Mouse (Mus musculus) thymus, adult 2 months (tissue): ENCODE measurements around the gene Dgka.
"Not testable (repeated sequence)": the region's sequence is repeated elsewhere in the genome, so short reads cannot be mapped to it uniquely, and the experiment has no call there.

ENCODE experiments used
- CTCF ChIP-seq: fragments of 200-500 bp; IDR thresholded peaks from 2 replicates; pipeline ENCODE4 v1.5.1; 2012; ENCODE audit warnings: mild to moderate bottlenecking, control low read depth, low read length, moderate library complexity, borderline replicate concordance; ENCODE audit not compliant: control insufficient read depth, poor library complexity, insufficient read depth; ENCODE audit errors: extremely low read depth
- POLR2A ChIP-seq: fragments of 200-500 bp; IDR thresholded peaks from 2 replicates; pipeline ENCODE4 v1.6.1; 2012; ENCODE audit warnings: mild to moderate bottlenecking, low read length, control low read depth, moderate library complexity; ENCODE audit not compliant: control insufficient read depth, poor library complexity, insufficient read depth; ENCODE audit errors: extremely low read depth

DNA sequence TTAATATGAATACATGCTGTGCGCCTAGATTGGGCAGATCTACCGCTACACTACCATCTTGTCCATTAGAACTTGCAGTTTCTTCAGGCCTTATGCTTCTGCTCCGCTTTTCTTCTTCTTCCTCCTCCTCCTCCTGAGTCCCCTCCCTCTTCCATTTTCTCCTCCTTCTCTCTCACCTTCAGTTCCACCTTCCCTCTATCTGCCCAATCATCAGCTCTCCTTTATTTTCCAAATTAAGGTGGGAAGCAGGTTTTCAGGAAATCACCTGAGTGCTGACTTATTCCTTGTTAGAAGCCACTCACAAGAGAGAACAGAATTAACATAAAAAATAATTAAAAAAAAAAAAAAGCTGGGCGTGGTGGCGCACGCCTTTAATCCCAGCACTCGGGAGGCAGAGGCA lies 33.3 kb downstream of the Dgka start:
- not testable (repeated sequence) for TF ChIP-seq CTCF, POLR2A
